Mouse (Mus musculus) layer of hippocampus, adult 2 months (tissue): ENCODE results near the gene Olfr576. TPM values are rescaled to one million over a fixed set of nuclear protein-coding genes. Genes with fewer than 3 reads are reported as not detected.

Experiments
- DNase-seq, 2 experiments: peaks; one replicate each; pipeline ENCODE4 v3.0.0; 2022; ENCODE audit warnings: low spot score in 2 of 2
- H3K27ac ChIP-seq: fragments of 200-600 bp; 2 replicates; pipeline ENCODE4 v1.8.1; 2022
- H3K4me3 ChIP-seq: fragments of 200-600 bp; 2 replicates; pipeline ENCODE4 v1.8.1; 2022; ENCODE audit warnings: mild to moderate bottlenecking
- CTCF ChIP-seq: fragments of 200-600 bp; conservative IDR thresholded peaks from 2 replicates; pipeline ENCODE4 v1.8.1; 2022; ENCODE audit warnings: antibody characterized with exemption, mild to moderate bottlenecking, moderate library complexity
- long read RNA-seq, 2 experiments: library from polyadenylated mRNA; stranded (forward); transcript quantifications; one replicate each; pipeline ENCODE4 v2.0.0; 2021; ENCODE audit warnings: borderline mapping rate in 2 of 2
- total RNA-seq, 2 experiments: library from RNA; stranded (reverse); gene quantifications; 2 replicates each; pipeline ENCODE4 v1.2.3; 2021

Olfr576 gene
- total RNA-seq: not detected
- long read RNA-seq, experiment 1: 0 reads
- long read RNA-seq, experiment 2: 0 reads

GRCm38 (mm10) chr7:102962360-102962759 is at the start of gene Olfr576:
TSS of gene Olfr576 (plus strand) at chr7:102962660.
- Histone ChIP-seq H3K27ac (no peak within 1 kb of the TSS), H3K4me3 (no peak within 1 kb of the TSS)
- DNase-seq: no peak
- TF ChIP-seq CTCF: no peak

DNA sequence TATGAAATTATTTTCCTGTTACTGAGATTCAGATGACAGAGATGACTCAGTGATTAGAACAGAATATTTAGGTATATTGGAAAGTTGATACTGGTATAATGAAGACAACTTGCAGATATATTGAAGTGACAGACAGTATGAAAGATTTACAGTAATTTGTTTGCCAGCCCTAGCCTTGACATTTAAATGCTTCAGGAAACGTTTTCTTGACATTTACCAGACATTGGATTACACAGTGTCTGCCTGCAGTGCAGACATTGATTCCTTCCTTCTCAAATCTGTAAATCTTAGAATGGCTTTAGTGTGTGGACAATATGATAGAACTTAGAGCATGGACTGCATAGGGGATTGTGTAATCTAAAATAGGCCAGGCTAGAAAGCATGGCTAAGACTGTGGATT is 47.2 kb upstream of the Olfr576 start:
- DNase-seq: no peak
- Histone ChIP-seq H3K4me3 (no peak overlapping the region), H3K27ac (no peak overlapping the region)
- no peak for TF ChIP-seq CTCF

DNA sequence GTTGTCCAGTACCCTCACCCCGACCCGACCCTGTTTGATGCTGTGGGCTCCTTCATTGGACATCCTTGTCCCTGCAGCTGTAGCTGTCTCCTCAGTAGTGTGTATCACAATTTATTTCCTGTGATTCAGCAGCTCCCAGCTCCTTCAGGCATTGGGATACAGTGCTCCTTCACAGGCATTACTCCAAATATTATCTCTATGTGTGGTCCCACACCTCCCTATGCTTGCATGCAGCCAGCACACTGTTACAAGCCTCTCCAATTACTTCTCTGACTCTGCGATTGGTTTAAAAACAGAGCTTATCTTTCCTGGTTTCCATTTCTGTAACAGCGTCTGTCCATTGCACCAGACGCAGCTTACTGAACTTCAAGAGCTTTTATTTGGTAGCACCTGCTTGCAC is 46.1 kb upstream of the Olfr576 start:
- no peak overlapping the region for H3K4me3 ChIP-seq
- TF ChIP-seq CTCF: no peak
- DNase-seq: no peak

DNA sequence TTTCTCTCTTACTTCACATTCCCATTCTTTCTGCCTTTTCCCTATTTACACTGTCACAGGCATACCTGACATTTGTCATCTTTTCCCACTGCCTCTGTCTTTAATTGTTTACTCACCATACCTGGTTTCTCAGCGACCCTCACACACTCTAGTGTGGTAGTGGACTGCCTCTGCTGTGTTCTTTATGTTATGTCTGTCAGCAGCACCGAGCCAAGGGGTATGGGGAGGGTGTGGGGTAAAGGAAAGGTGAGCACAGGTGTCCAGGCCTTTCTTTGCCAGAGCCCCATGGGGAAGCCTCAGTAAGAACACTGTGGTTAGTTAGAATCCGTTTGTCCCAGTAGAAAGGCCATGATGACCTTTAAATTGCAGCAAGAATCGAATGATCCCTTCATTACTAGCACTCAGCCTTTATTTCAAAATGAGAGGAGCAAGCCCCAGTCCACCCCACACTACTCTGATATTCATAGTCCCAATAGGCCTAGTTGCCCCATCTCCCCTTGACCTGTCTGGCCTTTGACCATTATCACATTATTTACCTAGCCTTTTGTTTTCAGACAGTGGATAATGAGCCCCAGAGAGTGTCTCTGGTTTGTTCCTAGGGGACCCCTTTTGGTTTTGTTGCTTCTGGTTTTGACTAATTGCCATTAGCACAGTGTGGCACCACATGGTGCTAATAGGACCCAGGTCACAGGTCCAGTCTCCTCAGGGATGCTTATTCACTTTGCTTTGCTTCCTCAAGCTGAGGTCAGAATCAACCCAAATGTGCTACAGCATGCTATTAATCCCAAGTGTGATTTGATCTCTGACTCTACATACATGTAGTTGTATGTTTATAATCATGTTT is 45.2 kb upstream of the Olfr576 start, which contains the start of gene Olfr571:
Olfr571 (minus strand) TSS at position 505 of the 844 bp plus-strand sequence.
- Histone ChIP-seq H3K27ac (no peak within 1 kb of the TSS), H3K4me3 (no peak within 1 kb of the TSS)
- TF ChIP-seq CTCF: no peak
- no peak for DNase-seq

More for the DNA sequence above, 46.1 kb upstream of the Olfr576 start:
- H3K27ac ChIP-seq: no peak overlapping the region

GRCm38 (mm10) chr7:102919632-102920031 is 42.8 kb upstream of the Olfr576 start:
- DNase-seq: peak; percentile 6 to 46
- Histone ChIP-seq H3K4me3 (no peak overlapping the region), H3K27ac (no peak overlapping the region)
- peak; percentile 78 for TF ChIP-seq CTCF

DNA sequence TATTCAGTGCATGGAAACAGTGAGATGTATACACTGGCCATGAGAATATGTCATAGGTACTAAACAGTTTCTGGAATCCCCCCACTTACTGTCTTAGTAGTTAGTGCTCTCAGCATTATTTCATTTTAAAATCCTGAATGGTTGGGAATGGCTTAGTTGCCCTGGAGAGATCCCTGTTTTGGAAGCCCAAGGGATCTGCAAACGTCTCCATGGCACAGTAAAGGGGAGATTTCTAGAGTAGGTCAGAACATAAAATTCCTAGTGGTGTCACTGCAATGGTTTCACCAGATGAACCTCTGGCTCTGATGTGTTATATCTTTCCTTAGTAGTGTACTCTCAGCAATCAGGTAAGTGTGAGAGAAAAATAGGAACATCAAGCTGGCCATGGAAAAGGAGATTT is 38.4 kb upstream of the Olfr576 start, which contains the start of gene Olfr572:
Olfr572 (plus strand) TSS at position 301 of the 400 bp plus-strand sequence.
- no peak for DNase-seq
- no peak for TF ChIP-seq CTCF
- Histone ChIP-seq H3K27ac (no peak within 1 kb of the TSS), H3K4me3 (no peak within 1 kb of the TSS)

DNA sequence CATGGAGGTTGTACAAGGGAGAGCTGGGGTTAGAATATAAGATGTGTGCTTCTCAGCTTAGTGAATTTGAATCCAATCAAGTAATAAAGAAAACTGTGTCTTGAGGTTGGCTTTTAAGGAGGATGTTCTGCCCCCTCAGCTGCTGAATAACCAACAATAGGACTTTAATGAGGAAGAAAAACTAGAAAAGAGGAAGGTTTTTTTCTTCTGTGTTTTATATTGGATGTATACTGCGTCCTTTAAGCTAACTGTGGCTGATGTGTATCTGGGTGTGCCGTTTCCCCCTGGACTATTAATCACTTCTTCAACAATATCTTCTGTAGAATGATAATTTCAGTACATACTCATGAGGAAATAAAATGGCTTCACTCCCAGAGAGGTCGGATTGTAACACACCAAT is 35.4 kb upstream of the Olfr576 start:
- Histone ChIP-seq H3K4me3 (no peak overlapping the region), H3K27ac (no peak overlapping the region)
- no peak for TF ChIP-seq CTCF
- DNase-seq: no peak

DNA sequence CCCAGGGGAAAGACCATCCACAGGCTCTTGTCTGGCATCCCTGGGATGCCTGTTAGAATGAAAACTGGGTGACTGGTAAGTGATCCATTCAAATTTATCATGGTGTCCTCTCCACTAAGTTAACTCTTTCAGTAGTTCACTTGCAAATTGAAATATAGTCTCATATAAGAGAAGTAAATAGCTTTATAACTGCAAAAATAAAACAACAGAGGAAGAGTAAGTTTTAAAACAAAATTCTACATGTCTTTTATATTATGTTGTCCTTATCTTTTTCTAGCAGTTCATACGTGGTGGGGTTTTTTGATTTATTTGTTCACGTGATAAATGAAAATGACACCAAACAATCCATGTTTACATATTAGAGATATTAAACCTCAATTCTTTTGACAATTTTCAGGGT is 20.0 kb upstream of the Olfr576 start, which contains the start of gene Olfr573-ps1:
Olfr573-ps1 (minus strand) TSS at position 101 of the 400 bp plus-strand sequence.
- no peak for DNase-seq
- Histone ChIP-seq H3K27ac (no peak within 1 kb of the TSS), H3K4me3 (no peak within 1 kb of the TSS)
- no peak for TF ChIP-seq CTCF

GRCm38 (mm10) chr7:102943417-102943816 is 19.0 kb upstream of the Olfr576 start:
- no peak for TF ChIP-seq CTCF
- no peak overlapping the region for H3K4me3 ChIP-seq
- no peak overlapping the region for H3K27ac ChIP-seq
- DNase-seq: no peak

DNA sequence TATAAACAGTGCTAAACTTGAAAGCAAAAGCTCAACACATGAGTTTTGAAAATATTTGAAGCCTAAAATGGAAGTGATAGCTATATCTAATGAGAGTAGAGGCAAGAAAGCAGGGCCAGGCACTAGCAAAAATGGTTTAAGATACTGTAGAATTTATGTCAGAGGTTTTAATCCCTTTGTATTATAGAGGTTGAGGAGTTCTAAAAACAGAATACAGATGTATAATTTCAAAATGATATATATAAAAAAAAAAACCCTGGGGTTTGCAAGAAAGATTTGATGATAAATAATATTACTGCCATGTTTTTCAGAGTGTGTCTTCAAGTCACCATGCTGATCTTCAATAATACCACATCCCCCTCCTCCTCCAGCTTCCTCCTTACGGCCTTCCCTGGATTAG is 14.3 kb upstream of the Olfr576 start, which contains the start of gene Olfr574:
Olfr574 (plus strand) TSS at position 301 of the 400 bp plus-strand sequence.
- no peak for TF ChIP-seq CTCF
- no peak for DNase-seq
- H3K27ac ChIP-seq: no peak within 1 kb of the TSS
- H3K4me3 ChIP-seq: no peak within 1 kb of the TSS

DNA sequence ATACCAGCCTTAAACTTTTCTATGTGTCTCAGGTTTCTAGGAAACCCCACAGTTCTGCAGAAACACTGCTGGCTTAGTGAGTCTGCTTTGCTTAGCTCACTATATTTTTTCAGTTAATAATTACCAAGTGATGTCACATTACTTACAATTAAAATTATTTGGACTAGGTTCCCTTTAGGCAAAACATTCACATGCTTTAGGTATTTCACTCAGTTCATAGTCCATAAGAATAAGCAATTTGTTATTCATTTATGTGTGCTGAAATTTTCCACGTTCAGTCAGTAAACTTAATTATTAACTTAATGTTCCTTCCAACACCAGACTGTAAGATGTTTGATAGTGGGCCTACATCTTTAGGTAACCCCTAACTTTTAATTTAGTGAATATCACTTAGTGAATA is 11.7 kb upstream of the Olfr576 start:
- TF ChIP-seq CTCF: no peak
- Histone ChIP-seq H3K4me3 (no peak overlapping the region), H3K27ac (no peak overlapping the region)
- DNase-seq: no peak

- Histone ChIP-seq H3K27ac (no peak overlapping the region), H3K4me3 (no peak overlapping the region)
- no peak for TF ChIP-seq CTCF
Observed at GRCm38 (mm10) chr7:102958137-102958536, 4.3 kb upstream of the Olfr576 start.

GRCm38 (mm10) chr7:102958593-102958992 is 3.9 kb upstream of the Olfr576 start, which contains the start of gene Olfr575:
TSS of gene Olfr575 (minus strand) at chr7:102958775.
- TF ChIP-seq CTCF: no peak
- H3K4me3 ChIP-seq: no peak within 1 kb of the TSS
- no peak within 1 kb of the TSS for H3K27ac ChIP-seq
- DNase-seq: no peak

More at GRCm38 (mm10) chr7:102958137-102958536, 4.3 kb upstream of the Olfr576 start:
- DNase-seq: no peak
